8 mouse cellular contexts compared by ENCODE assay signal in genomic region chr13:40859652-40860399, GRCm38 (mm10). TPM values are rescaled to one million over a fixed set of nuclear protein-coding genes. Genes with fewer than 3 reads are reported as not detected.
DNase-seq lines count a peak whose midpoint lies in the region; ATAC-seq lines count a peak whose summit lies in the region.

Gene Gcnt2 (plus strand): TSS chr13:40859754.

- H3K27ac ChIP-seq in midbrain, embryonic 11.5 days (ENCODE audit: low read depth, low read length): no peak within 1 kb of the TSS
- H3K27ac ChIP-seq in midbrain, embryonic 10.5 days (replicated peaks): no peak within 1 kb of the TSS
- no peak within 1 kb of the TSS for H3K27ac ChIP-seq in forebrain, embryonic 14.5 days (ENCODE audit: low read depth, low read length)
- peak within 1 kb of the TSS; percentile 38 for H3K27ac ChIP-seq in intestine, embryonic 14.5 days (ENCODE audit: low read depth)
- no peak within 1 kb of the TSS; the same call in 1 of the 2 replicates for H3K27ac ChIP-seq in macrophage

- intact Hi-C loops in left cerebral cortex, postnatal 14 days (cut with DNase I): no loop called here

- no peaks in the 10 kb centered on the region for H3K9me3 ChIP-seq in midbrain, embryonic 11.5 days (ENCODE audit: control insufficient read depth, low read length)
- H3K9me3 ChIP-seq in midbrain, embryonic 10.5 days (replicated peaks): no peaks in the 10 kb centered on the region
- no peaks in the 10 kb centered on the region for H3K9me3 ChIP-seq in forebrain, embryonic 14.5 days (replicated peaks; ENCODE audit: control insufficient read depth, low read length)
- H3K9me3 ChIP-seq in intestine, embryonic 14.5 days (ENCODE audit: control insufficient read depth, low read length): no peaks in the 10 kb centered on the region

- no peak within 1 kb of the TSS for H3K9ac ChIP-seq in midbrain, embryonic 11.5 days (ENCODE audit: low read length)
- H3K9ac ChIP-seq in forebrain, embryonic 14.5 days (ENCODE audit: low read length): no peak within 1 kb of the TSS
- peak within 1 kb of the TSS; percentile 11; the same call in 1 of the 2 replicates for H3K9ac ChIP-seq in intestine, embryonic 14.5 days (ENCODE audit: low read length)

- no peak within 1 kb of the TSS for H3K4me3 ChIP-seq in midbrain, embryonic 11.5 days (ENCODE audit: low read depth, low read length)
- no peak within 1 kb of the TSS; the same call in 1 of the 2 replicates for H3K4me3 ChIP-seq in midbrain, embryonic 10.5 days
- no peak within 1 kb of the TSS for H3K4me3 ChIP-seq in forebrain, embryonic 14.5 days (ENCODE audit: low read depth, low read length)
- peak within 1 kb of the TSS; percentile 23 for H3K4me3 ChIP-seq in intestine, embryonic 14.5 days (ENCODE audit: low read depth, low read length)
- peak within 1 kb of the TSS; percentile 51 for H3K4me3 ChIP-seq in macrophage (ENCODE audit: inconsistent target)

- no peaks in the 10 kb centered on the region; the same call in 1 of the 2 replicates for H3K36me3 ChIP-seq in midbrain, embryonic 11.5 days (ENCODE audit: control insufficient read depth, insufficient read depth, low read length)
- H3K36me3 ChIP-seq in midbrain, embryonic 10.5 days: no peaks in the 10 kb centered on the region
- no peaks in the 10 kb centered on the region for H3K36me3 ChIP-seq in forebrain, embryonic 14.5 days (ENCODE audit: control insufficient read depth, insufficient read depth, low read length)
- H3K36me3 ChIP-seq in intestine, embryonic 14.5 days (ENCODE audit: control insufficient read depth, insufficient read depth, low read length): no peaks in the 10 kb centered on the region
- no peaks in the 10 kb centered on the region for H3K36me3 ChIP-seq in macrophage (ENCODE audit: inconsistent target)

- H3K27me3 ChIP-seq in midbrain, embryonic 11.5 days (ENCODE audit: control insufficient read depth, insufficient read depth, low read length): no peaks in the 10 kb centered on the region
- H3K27me3 ChIP-seq in midbrain, embryonic 10.5 days (ENCODE audit: low read depth, poor library complexity, severe bottlenecking): no peaks in the 10 kb centered on the region
- H3K27me3 ChIP-seq in forebrain, embryonic 14.5 days (replicated peaks; ENCODE audit: control insufficient read depth, insufficient read depth, low read length): no peaks in the 10 kb centered on the region
- H3K27me3 ChIP-seq in intestine, embryonic 14.5 days (replicated peaks; ENCODE audit: control insufficient read depth, insufficient read depth, low read length): no peaks in the 10 kb centered on the region

- 67% methylated on average over 22 of the region's 22 CpGs for WGBS in midbrain, embryonic 11.5 days
- 66% methylated on average over 22 of the region's 22 CpGs for WGBS in midbrain, embryonic 10.5 days
- WGBS in forebrain, embryonic 14.5 days: 61% methylated on average over 22 of the region's 22 CpGs
- WGBS in intestine, embryonic 14.5 days: 26% methylated on average over 22 of the region's 22 CpGs
- 4% methylated on average over 22 of the region's 22 CpGs for WGBS in macrophage (ENCODE audit: missing documents)

- ATAC-seq in midbrain, embryonic 11.5 days (ENCODE audit: low FRiP score): peak; percentile 88
- peak; percentile 40; the same call in 1 of the 2 replicates for ATAC-seq in forebrain, embryonic 14.5 days
- ATAC-seq in intestine, embryonic 14.5 days (replicated peaks; ENCODE audit: low FRiP score, low TSS enrichment, low read depth): peak; percentile 93

- H3K4me1 ChIP-seq in midbrain, embryonic 11.5 days (ENCODE audit: control insufficient read depth, insufficient read depth, low read length): no peaks in the 10 kb centered on the region
- no peaks in the 10 kb centered on the region; the same call in 1 of the 2 replicates for H3K4me1 ChIP-seq in midbrain, embryonic 10.5 days
- H3K4me1 ChIP-seq in forebrain, embryonic 14.5 days (ENCODE audit: control insufficient read depth, insufficient read depth, low read length): no peaks in the 10 kb centered on the region
- peaks cover 7% of the 10 kb centered on the region; the same call in 1 of the 2 replicates for H3K4me1 ChIP-seq in intestine, embryonic 14.5 days (replicated peaks; ENCODE audit: control insufficient read depth, insufficient read depth, low read length)

- no peaks in the 10 kb centered on the region for H3K79me2 ChIP-seq in macrophage (ENCODE audit: inconsistent target)

- DNase-seq in midbrain, embryonic 11.5 days (ENCODE audit: low spot score, missing footprints): no peak
- no peak for DNase-seq in midbrain, embryonic 10.5 days (ENCODE audit: low spot score)
- peak; percentile 47 for DNase-seq in forebrain, embryonic 14.5 days (ENCODE audit: low spot score)
- DNase-seq in intestine, embryonic 14.5 days (ENCODE audit: low spot score): peak; percentile 71
- peak; percentile 20 to 56 for DNase-seq in left cerebral cortex, postnatal 14 days (ENCODE audit: low spot score in 2 of 2)
- DNase-seq in urinary bladder, postnatal 14 days (ENCODE audit: low spot score): peak; percentile 43
- no peak for DNase-seq in ovary, postnatal 10 days (ENCODE audit: low spot score)

- no peak within 1 kb of the TSS for H3K4me2 ChIP-seq in midbrain, embryonic 11.5 days
- H3K4me2 ChIP-seq in forebrain, embryonic 14.5 days (ENCODE audit: low read length): peak within 1 kb of the TSS; percentile 2; the same call in 1 of the 2 replicates
- peak within 1 kb of the TSS; percentile 44 for H3K4me2 ChIP-seq in intestine, embryonic 14.5 days (ENCODE audit: low read length)

RNA-seq across cellular contexts. Expression of gene Gcnt2, which starts in this region (rescaled TPM):
- 4.0 and 5.3 TPM in 2 replicates for polyA plus RNA-seq in midbrain, embryonic 11.5 days (2014; fragmentation: Nextera tagmentation; extraction: Ambion mirVana)
- 2.7 and 3.8 TPM in 2 replicates for polyA plus RNA-seq in midbrain, embryonic 10.5 days (2016; fragmentation: Nextera tagmentation; extraction: Ambion mirVana)
- polyA plus RNA-seq in forebrain, embryonic 14.5 days (2014; fragmentation: Nextera tagmentation; extraction: Ambion mirVana): 4.8 and 5.2 TPM in 2 replicates
- 11.2 and 11.4 TPM in 2 replicates for polyA plus RNA-seq in intestine, embryonic 14.5 days (2014; fragmentation: Nextera tagmentation; extraction: Ambion mirVana)
- total RNA-seq in left cerebral cortex, postnatal 14 days (2021): 10 to 100 TPM; 10.7 to 12.9 TPM
- 10 to 100 TPM in 1 of 26 experiments, 1 to 10 TPM in 15, under 1 TPM in 9, not detected in 1; 0.20 to 20.1 (median 1.2) TPM for total RNA-seq in macrophage (2018; cell fraction: chromatin; rRNA removed)
- 1 to 10 TPM in 5 of 26 experiments, under 1 TPM in 21; 0.22 to 2.1 (median 0.62) TPM for total RNA-seq in macrophage (2018; cell fraction: cytosol; rRNA removed)
- 10 to 100 TPM in 2 of 26 experiments, 1 to 10 TPM in 21, under 1 TPM in 3; 0.33 to 15.6 (median 2.2) TPM for total RNA-seq in macrophage (2018; cell fraction: nucleus; rRNA removed)
- 0.42 to 0.68 TPM (median 0.46 TPM) in 3 replicates for polyA plus RNA-seq in macrophage (2018)

Comparison
In these comparisons a context has a peak if more than half of its experiments do, and no peak if none do; other contexts are left out.
1. ATAC-seq: peak in every context shown above with its lines; median percentile 93 in intestine, embryonic 14.5 days; 88 in midbrain, embryonic 11.5 days; 40 in forebrain, embryonic 14.5 days.
2. DNase-seq: peak in forebrain, embryonic 14.5 days (single experiment), intestine, embryonic 14.5 days (single experiment), left cerebral cortex, postnatal 14 days (2 of 2) and urinary bladder, postnatal 14 days (single experiment); none in midbrain, embryonic 11.5 days (single experiment), midbrain, embryonic 10.5 days (single experiment) and ovary, postnatal 10 days (single experiment).
3. H3K4me3 ChIP-seq: peak in intestine, embryonic 14.5 days (single experiment) and macrophage (single experiment); none in midbrain, embryonic 11.5 days (single experiment), midbrain, embryonic 10.5 days (single experiment) and forebrain, embryonic 14.5 days (single experiment).